Mouse (Mus musculus) splenic B cell, adult 2 months (primary cell): Measurements from ENCODE around the gene Fam122a.

Source experiments
- DNase-seq: peaks from one replicate; pipeline ENCODE4 v3.0.0-alpha.2; 2011; ENCODE audit warnings: low read depth, low spot score
- H3K27me3 ChIP-seq: 2 replicates; pipeline ENCODE4 v1.6.1; 2012; ENCODE audit warnings: mild to moderate bottlenecking, low read length, moderate library complexity, mixed read lengths; ENCODE audit not compliant: control insufficient read depth, poor library complexity, insufficient read depth, severe bottlenecking
- H3K36me3 ChIP-seq: 2 replicates; pipeline ENCODE4 v1.6.1; 2012; ENCODE audit warnings: mild to moderate bottlenecking, low read length, moderate library complexity, mixed read lengths; ENCODE audit not compliant: control insufficient read depth, poor library complexity, insufficient read depth, severe bottlenecking

Gene Fam122a

DNA sequence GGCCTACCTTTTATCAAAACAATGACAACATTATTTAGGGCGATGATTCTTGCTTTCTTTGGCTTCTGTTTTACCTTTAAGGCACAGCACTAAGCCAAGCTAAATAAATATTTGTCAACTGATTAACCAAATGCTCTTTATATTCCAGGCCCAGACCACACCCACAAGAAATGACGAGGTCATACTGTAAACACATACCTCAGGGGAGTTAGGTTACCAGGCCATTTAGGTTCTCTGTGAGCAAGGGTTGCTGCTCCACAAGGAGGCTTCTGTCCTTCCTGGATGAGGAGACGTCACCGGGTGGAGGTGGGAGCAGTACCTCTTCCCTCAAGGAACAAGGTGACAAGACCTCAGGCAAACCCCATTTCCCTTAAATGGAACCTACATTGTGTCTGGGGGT lies 49.9 kb downstream of the Fam122a start:
- H3K36me3 ChIP-seq = no peaks in the 10 kb centered on the region
- no peak for DNase-seq
- H3K27me3 ChIP-seq = no peaks in the 10 kb centered on the region

DNA sequence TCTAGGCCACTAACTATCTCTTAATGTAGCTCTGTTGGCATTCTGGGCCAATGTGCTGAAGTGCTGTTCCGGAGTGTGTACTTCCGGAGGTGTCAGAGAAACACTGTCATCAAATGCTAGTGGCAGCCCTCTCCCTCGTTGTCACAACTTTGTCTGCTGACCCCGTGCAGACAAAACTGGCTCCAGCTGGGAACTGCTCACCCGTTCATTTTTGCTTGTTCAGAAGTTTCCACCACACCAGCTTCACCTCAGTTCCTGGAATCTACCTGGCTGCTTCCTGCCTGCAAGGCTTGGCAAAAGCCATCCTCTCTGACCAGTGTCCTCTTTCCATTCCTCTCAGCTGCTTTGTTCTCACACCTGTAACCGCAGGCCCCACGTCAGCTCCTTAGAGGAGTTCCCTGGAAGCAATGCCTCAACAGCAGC lies 50.4 kb downstream of the Fam122a start:
- DNase-seq = no peak
- Histone ChIP-seq H3K27me3 (no peaks in the 10 kb centered on the region), H3K36me3 (no peaks in the 10 kb centered on the region)
